ENCODE assay signal across 22 mouse cellular contexts in the genomic region with DNA sequence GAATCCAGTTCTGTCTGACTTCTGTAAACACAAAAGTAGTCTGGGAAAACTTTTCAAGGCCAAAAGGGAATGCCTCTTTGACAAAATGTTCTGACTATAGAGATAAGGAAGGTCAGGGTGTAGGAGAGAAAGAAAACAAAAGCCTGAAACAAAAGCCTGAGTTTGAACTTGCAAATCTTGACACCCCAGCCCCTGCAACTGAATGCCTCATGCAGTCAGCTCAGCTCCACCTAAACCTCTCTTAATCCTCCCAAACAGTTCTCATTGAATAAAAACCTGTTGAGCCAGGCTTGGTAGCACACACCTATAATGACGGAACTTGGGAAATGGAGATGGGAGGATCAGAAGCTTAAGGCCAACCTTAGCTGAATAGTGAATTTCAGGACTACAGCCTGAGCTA.
DNase-seq lines count a peak whose midpoint lies in the region; ATAC-seq lines count a peak whose summit lies in the region.
"Had no signal": no experiment of that assay in that cellular context is flagged by ENCODE, and none has a peak within 500 bp of the region (broad histone marks: within the 10 kb centered on the region; RNA-seq: fewer than 3 reads in every experiment).

No protein-coding gene starts in this region.

- intact Hi-C loops in heart, postnatal 10 days (cut with DNase I): no loop called here

- no peak overlapping the region for H3K4me2 ChIP-seq in heart, embryonic 14.5 days (ENCODE audit: low read length)
- H3K4me2 ChIP-seq in stomach, embryonic 14.5 days (replicated peaks; ENCODE audit: low read depth, low read length): no peak overlapping the region
- H3K4me2 ChIP-seq in liver, embryonic 12.5 days: no peak overlapping the region
- H3K4me2 ChIP-seq: hindbrain, embryonic 15.5 days; midbrain, embryonic 12.5 days had no signal

- 0 out of 4 replicates have a peak overlapping the region, but pooled peaks have one; percentile 3 to 42 for H3K27ac ChIP-seq in heart, embryonic 14.5 days (replicated peaks in 1 of 2; ENCODE audit: control insufficient read depth in 1 of 2, insufficient read depth in 1 of 2, low read depth in 2 of 2, low read length in 2 of 2)
- peak overlapping the region; percentile 53; the same call in 1 of the 2 replicates for H3K27ac ChIP-seq in stomach, embryonic 14.5 days (ENCODE audit: low read length)
- no peak overlapping the region for H3K27ac ChIP-seq in liver, embryonic 12.5 days
- H3K27ac ChIP-seq: forebrain, embryonic 10.5 days; hindbrain, embryonic 15.5 days; midbrain, embryonic 12.5 days had no signal

- no peak overlapping the region for H3K4me3 ChIP-seq in heart, embryonic 14.5 days (ENCODE audit: control insufficient read depth in 1 of 2, insufficient read depth in 1 of 2, low read depth in 1 of 2, low read length in 2 of 2)
- H3K4me3 ChIP-seq in stomach, embryonic 14.5 days (ENCODE audit: low read depth, low read length): no peak overlapping the region
- H3K4me3 ChIP-seq in liver, embryonic 12.5 days: no peak overlapping the region
- H3K4me3 ChIP-seq: forebrain, embryonic 10.5 days; hindbrain, embryonic 15.5 days; midbrain, embryonic 12.5 days had no signal

- H3K36me3 ChIP-seq in heart, embryonic 14.5 days (ENCODE audit: control insufficient read depth, insufficient read depth, low read length): no peaks in the 10 kb centered on the region
- no peaks in the 10 kb centered on the region for H3K36me3 ChIP-seq in stomach, embryonic 14.5 days (ENCODE audit: control insufficient read depth, insufficient read depth, low read length)
- no peaks in the 10 kb centered on the region for H3K36me3 ChIP-seq in liver, embryonic 12.5 days
- H3K36me3 ChIP-seq: forebrain, embryonic 10.5 days; hindbrain, embryonic 15.5 days; midbrain, embryonic 12.5 days had no signal

- no peak for DNase-seq in heart, postnatal 10 days
- DNase-seq in ES-CJ7 (ENCODE audit: low read depth, low spot score) (peak; percentile 52), ZHBTc4 (ENCODE audit: low read depth, low spot score) (peak; percentile 65)
- DNase-seq in left cerebral cortex, adult 9 months (ENCODE audit: low spot score in 2 of 2): no peak
- DNase-seq: adrenal gland, postnatal 10 days; cerebellum, adult 18-20 months; cerebellum, postnatal 14 days; forebrain, postnatal 0 days; gastrocnemius, postnatal 25 days; kidney, adult 2 months; kidney, postnatal 14 days; liver, postnatal 0 days; lung, postnatal 10 days; right cerebral cortex, postnatal 14 days; spleen, adult 18-20 months; thymus, postnatal 14 days had no signal

- ATAC-seq in heart, embryonic 14.5 days (ENCODE audit: insufficient number of reproducible peaks, insufficient read depth, low FRiP score, low read depth): no peak
- ATAC-seq in stomach, embryonic 14.5 days (ENCODE audit: insufficient number of reproducible peaks, insufficient read depth, low FRiP score, low read depth): peak; percentile 76
- ATAC-seq in liver, embryonic 12.5 days: no peak
- ATAC-seq: forebrain, postnatal 0 days; liver, postnatal 0 days had no signal

- WGBS in heart, embryonic 14.5 days: 54% methylated on average over 1 of the region's 1 CpGs
- WGBS in stomach, embryonic 14.5 days: 61% methylated on average over 1 of the region's 1 CpGs
- 47% methylated on average over 1 of the region's 1 CpGs for WGBS in liver, embryonic 12.5 days (ENCODE audit: insufficient replicate concordance)

- no peak overlapping the region for H3K9ac ChIP-seq in heart, embryonic 14.5 days (ENCODE audit: low read length)
- no peak overlapping the region for H3K9ac ChIP-seq in stomach, embryonic 14.5 days (replicated peaks; ENCODE audit: low read depth, low read length)
- H3K9ac ChIP-seq in liver, embryonic 12.5 days: no peak overlapping the region
- H3K9ac ChIP-seq: forebrain, postnatal 0 days; hindbrain, embryonic 15.5 days; liver, postnatal 0 days; midbrain, embryonic 12.5 days had no signal

- peaks cover 0 to 5% of the 10 kb centered on the region in 2 experiments; a peak in 1 of 4 replicates for H3K4me1 ChIP-seq in heart, embryonic 14.5 days (ENCODE audit: control insufficient read depth in 2 of 2, insufficient read depth in 2 of 2, low read length in 2 of 2)
- H3K4me1 ChIP-seq in stomach, embryonic 14.5 days (ENCODE audit: control insufficient read depth, insufficient read depth, low read length): no peaks in the 10 kb centered on the region
- no peaks in the 10 kb centered on the region for H3K4me1 ChIP-seq in liver, embryonic 12.5 days
- H3K4me1 ChIP-seq: forebrain, embryonic 10.5 days; hindbrain, embryonic 15.5 days; midbrain, embryonic 12.5 days had no signal

- no peaks in the 10 kb centered on the region for H3K9me3 ChIP-seq in heart, embryonic 14.5 days (ENCODE audit: control insufficient read depth, low read length)
- H3K9me3 ChIP-seq in stomach, embryonic 14.5 days (ENCODE audit: control insufficient read depth, low read depth, low read length): no peaks in the 10 kb centered on the region
- H3K9me3 ChIP-seq in liver, embryonic 12.5 days (replicated peaks): no peaks in the 10 kb centered on the region
- H3K9me3 ChIP-seq: forebrain, embryonic 10.5 days; hindbrain, embryonic 15.5 days; midbrain, embryonic 12.5 days had no signal

- H3K27me3 ChIP-seq in heart, embryonic 14.5 days (ENCODE audit: control insufficient read depth, insufficient read depth, low read length): no peaks in the 10 kb centered on the region
- no peaks in the 10 kb centered on the region for H3K27me3 ChIP-seq in stomach, embryonic 14.5 days (ENCODE audit: control insufficient read depth, insufficient read depth, low read length)
- H3K27me3 ChIP-seq in liver, embryonic 12.5 days (replicated peaks): no peaks in the 10 kb centered on the region
- H3K27me3 ChIP-seq: hindbrain, embryonic 15.5 days; midbrain, embryonic 12.5 days had no signal

Comparison
In these comparisons a context has a peak if more than half of its experiments do, and no peak if none do; other contexts are left out.
1. DNase-seq: peak in ES-CJ7 (single experiment) and ZHBTc4 (single experiment); none in heart, postnatal 10 days (0 of 2) and left cerebral cortex, adult 9 months (0 of 2).